Mouse (Mus musculus) B cell, adult 67 days (primary cell): Measurements from ENCODE around the gene Zfp658. TPM values are rescaled to one million over a fixed set of nuclear protein-coding genes. Genes with fewer than 3 reads are reported as not detected.

Source experiments
- total RNA-seq, 2 experiments: library from RNA; stranded (reverse); gene quantifications; 4 replicates each; pipeline ENCODE4 v1.2.4; 2023

Zfp658 gene
- 1 to 10 TPM; 2.5 to 3.0 TPM for total RNA-seq

DNA sequence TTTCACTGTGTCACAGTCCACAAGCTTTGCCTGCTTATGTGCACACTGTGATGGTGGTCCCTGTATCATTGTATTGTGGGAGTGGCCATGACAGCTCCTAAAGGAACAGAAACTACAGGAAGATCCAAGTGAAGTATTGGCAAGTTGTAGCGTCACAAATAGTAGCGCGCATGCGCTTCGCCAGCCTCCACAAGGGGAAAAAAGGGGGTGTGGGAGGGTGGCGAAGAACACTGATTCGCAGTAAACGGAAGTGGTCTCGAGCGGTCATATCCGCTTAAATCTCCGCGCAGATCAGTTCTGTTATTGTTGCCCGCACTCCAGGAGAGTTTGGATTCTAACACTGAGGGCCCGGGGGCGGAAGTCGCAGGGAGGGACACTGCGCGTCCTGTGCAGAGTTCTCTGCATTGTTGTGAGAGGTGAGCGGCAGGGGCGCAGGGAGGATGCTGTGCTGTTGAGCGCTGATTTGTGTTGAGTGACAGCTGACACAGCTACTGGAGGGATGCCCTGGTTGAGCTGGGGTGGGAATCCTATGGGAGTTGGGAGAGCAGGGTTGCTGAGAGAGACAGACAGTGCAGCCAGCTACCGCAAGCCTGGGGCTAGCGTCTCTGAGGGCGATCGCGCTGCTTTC is at the start of gene Zfp658:
TSS of gene Zfp658 (plus strand) at position 251 of the 628 bp plus-strand sequence.

DNA sequence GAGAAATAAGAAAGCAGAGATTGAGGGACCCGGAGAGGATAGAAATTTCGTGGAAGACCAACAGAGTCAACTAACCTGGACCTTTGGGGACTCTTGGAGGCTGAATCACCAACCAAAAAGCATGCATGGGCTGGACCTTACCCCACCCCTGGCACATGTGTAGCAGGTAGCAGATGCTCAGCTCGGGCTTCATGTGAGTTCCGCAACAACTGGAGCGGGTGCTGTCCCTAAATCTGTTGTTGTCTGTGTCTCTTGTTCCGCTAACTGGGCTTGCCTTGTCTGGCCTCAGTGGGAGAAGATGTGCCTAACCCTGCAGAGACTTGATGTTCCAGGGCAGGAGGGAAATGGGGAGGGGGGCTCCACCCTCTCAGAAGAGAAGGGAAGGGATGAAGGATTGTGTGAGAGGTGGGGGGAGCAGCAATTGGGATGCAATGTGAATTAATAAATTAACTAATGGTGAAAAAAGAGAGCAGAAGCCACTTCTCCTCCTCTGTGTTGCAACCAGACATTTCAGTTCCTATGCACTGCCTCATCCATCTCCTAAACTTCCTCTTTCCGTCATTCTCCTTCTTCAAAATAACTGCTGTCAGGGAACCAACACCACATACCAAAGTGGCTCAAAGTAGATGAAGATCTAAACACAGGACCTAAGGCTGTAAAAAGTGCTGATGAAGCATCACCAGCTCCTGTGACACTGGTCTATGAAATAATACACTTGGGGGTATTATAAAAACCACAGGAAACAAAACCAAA is 17.7 kb upstream of the Zfp658 start, which contains the start of gene Cd33:
TSS of gene Cd33 (minus strand) at position 204 of the 753 bp plus-strand sequence.

DNA sequence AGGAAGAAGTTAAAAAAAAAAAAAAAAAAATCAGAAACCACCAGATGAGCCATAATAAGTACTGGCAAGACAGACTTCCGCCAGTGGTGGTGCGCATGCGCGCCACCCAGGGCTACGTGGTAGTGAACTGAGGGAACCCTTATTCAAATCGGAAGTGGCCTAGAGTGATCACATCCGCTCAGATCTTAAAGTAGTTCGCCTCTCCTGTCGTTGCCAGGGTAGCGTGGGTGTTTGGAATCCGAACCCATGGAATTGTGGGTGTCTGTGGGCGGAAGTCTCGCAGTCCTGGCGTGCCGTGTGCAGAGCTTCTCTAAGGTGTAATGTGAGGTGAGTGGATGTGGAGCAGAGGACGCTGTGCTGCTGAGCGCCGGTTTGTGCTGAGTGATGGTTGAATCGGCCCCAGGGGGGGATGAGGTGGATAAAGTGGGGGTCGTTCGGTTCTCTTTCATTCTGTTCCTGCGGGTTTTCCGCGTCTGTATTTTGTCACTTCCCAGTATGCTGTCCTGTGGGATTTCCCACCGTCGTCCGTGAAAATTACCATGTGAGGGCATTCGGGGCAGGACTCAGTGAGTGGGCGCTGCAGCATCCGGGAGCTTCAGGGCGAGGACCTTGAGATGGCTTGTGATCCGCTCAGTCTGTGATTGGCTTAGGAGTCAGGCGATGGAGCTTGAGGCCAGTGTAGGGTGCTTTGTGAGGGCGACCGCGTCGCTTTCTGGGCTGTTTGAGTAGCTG is 17.6 kb downstream of the Zfp658 start, which contains the start of gene Zfp719:
TSS of gene Zfp719 (plus strand) at position 171 of the 732 bp plus-strand sequence.

DNA sequence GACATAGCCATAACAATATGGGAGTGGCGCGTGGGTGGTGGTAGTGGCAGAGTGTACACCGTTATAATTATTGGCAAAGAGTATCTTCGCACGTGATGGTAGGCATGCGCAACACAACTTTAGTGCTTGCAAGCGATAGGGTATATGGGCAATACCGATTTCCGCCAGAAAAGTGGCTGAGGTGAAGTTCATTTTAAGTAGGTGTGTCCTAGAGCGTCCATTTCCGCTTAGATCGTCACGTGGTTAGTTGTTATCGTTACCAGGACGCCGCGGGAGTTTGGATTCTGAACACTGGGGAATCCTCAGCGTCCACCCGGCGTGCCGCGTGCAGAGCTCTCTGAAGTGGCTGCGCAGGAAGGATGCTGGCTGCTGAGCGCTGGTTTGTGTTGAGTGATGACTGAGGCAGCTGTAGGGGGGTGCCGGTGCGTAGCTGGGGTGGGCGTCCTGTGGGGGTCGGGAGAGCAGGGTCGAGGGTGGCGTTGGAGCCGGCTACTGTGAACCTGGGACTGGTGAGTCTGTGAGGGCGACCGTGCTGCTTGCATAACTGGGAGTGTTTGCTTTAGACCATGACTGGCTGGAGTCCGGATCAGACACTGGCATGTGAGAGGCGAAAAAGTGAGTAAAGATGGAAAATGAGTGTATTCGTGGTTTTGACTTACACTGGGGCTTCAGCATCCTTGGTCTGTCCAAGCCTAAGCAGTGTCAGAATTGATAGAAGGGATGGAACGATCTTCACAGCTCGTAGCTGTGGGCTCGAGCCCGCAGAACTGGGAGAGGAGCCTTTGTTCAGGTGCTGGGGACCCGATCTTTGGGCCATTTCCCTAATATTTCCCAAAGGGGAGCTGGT is 45.1 kb downstream of the Zfp658 start, which contains the start of gene Zfp819:
TSS of gene Zfp819 (plus strand) at position 274 of the 847 bp plus-strand sequence.

Other genes starting within 250 kb of the Zfp658 start
- 10 to 100 TPM; 34.6 to 35.1 TPM for gene Zfp715, start 249.0 kb upstream of the Zfp658 start, total RNA-seq
- under 1 TPM; 0.35 to 0.47 TPM for gene Siglecf, start 210.9 kb upstream of the Zfp658 start, total RNA-seq
- gene Siglecg, start 154.1 kb upstream of the Zfp658 start, total RNA-seq = 100 to 1,000 TPM; 423 to 427 TPM
- not detected for gene Lim2, start 134.6 kb upstream of the Zfp658 start, total RNA-seq
- gene Nkg7, start 125.2 kb upstream of the Zfp658 start, total RNA-seq = 1 to 10 TPM; 1.5 to 2.1 TPM
- not detected for gene Cldnd2, start 121.5 kb upstream of the Zfp658 start, total RNA-seq
- 10 to 100 TPM; 40.2 to 43.3 TPM for gene Etfb, start 118.2 kb upstream of the Zfp658 start, total RNA-seq
- not detected for gene Gm45233, start 118.1 kb upstream of the Zfp658 start, total RNA-seq
- 1 to 10 TPM; 1.2 to 3.1 TPM for gene Vsig10l, start 99.1 kb upstream of the Zfp658 start, total RNA-seq
- gene Iglon5, start 72.2 kb upstream of the Zfp658 start, total RNA-seq = not detected
- gene 4931406B18Rik, start 56.3 kb upstream of the Zfp658 start, total RNA-seq = not detected
- gene Cd33, start 17.8 kb upstream of the Zfp658 start, total RNA-seq = 1 to 10 TPM; 1.0 to 2.3 TPM
- 1 to 10 TPM; 7.8 to 9.9 TPM for gene Zfp719, start 17.4 kb downstream of the Zfp658 start, total RNA-seq
- not detected for gene Zfp819, start 44.9 kb downstream of the Zfp658 start, total RNA-seq
- not detected for gene Ceacam18, start 72.5 kb downstream of the Zfp658 start, total RNA-seq
- gene Siglece, start 97.9 kb downstream of the Zfp658 start, total RNA-seq = 1 to 10 TPM in 1 of 2 experiments, under 1 TPM in 1; 0.30 to 1.7 TPM
- gene Ctu1, start 109.8 kb downstream of the Zfp658 start, total RNA-seq = 10 to 100 TPM in 1 of 2 experiments, 1 to 10 TPM in 1; 5.8 to 10.3 TPM
- gene Klk14, start 128.2 kb downstream of the Zfp658 start, total RNA-seq = not detected
- gene Klk13, start 150.3 kb downstream of the Zfp658 start, total RNA-seq = not detected
- gene Klk12, start 206.6 kb downstream of the Zfp658 start, total RNA-seq = not detected
- gene Klk11, start 212.3 kb downstream of the Zfp658 start, total RNA-seq = not detected
- not detected for gene Klk10, start 218.8 kb downstream of the Zfp658 start, total RNA-seq
- gene Klk9, start 229.6 kb downstream of the Zfp658 start, total RNA-seq = not detected
- gene Klk8, start 235.3 kb downstream of the Zfp658 start, total RNA-seq = 1 to 10 TPM; 2.6 to 5.1 TPM
- gene Klk7, start 249.0 kb downstream of the Zfp658 start, total RNA-seq = under 1 TPM in 1 of 2 experiments, not detected in 1; 0.38 TPM